Mouse (Mus musculus) mature B cell (primary cell): ENCODE measurements at regions not wholly inside any gene's neighbourhood (a gene's known extent, or its start where the extent isn't known, plus 50 kb on each side); places are given as distances from the start of the nearest gene placed in this dataset.

Source experiments
- in situ Hi-C: fragments of 300-500 bp; cut with MboI; formaldehyde crosslinking; loops from 2 replicates; pipeline ENCODE4 v1.14.3; 2019

GRCm38 (mm10) chr5:75829850-75830625 lies 148.2 kb downstream of the Kdr start:
- in situ Hi-C loops: no loop called here

- in situ Hi-C loops: no loop called here
Measured at GRCm38 (mm10) chr5:75828332-75828731, 149.9 kb downstream of the Kdr start.

GRCm38 (mm10) chr5:75826283-75827098 lies 151.8 kb downstream of the Kdr start:
- in situ Hi-C loops: no loop called here

GRCm38 (mm10) chr5:75825576-75825975 lies 152.7 kb downstream of the Kdr start:
- in situ Hi-C loops: no loop called here

- in situ Hi-C loops: no loop called here
Measured at GRCm38 (mm10) chr5:75824660-75825059, 153.6 kb downstream of the Kdr start.

GRCm38 (mm10) chr5:75823646-75824045 lies 154.6 kb downstream of the Kdr start:
- in situ Hi-C loops: no loop called here

GRCm38 (mm10) chr5:75817396-75817795 lies 160.9 kb downstream of the Kdr start:
- in situ Hi-C loops: no loop called here

GRCm38 (mm10) chr5:75814393-75814984 lies 163.8 kb downstream of the Kdr start:
- in situ Hi-C loops: no loop called here

GRCm38 (mm10) chr5:75812686-75813085 lies 165.6 kb downstream of the Kdr start:
- in situ Hi-C loops: no loop called here

- in situ Hi-C loops: no loop called here
Measured at GRCm38 (mm10) chr5:75808551-75809332, 169.5 kb downstream of the Kdr start.

GRCm38 (mm10) chr5:75805011-75805410 lies 173.2 kb downstream of the Kdr start:
- in situ Hi-C loops: no loop called here

GRCm38 (mm10) chr5:75804340-75804739 lies 173.9 kb downstream of the Kdr start:
- in situ Hi-C loops: no loop called here

GRCm38 (mm10) chr5:75803012-75803411 lies 175.2 kb downstream of the Kdr start:
- in situ Hi-C loops: no loop called here

GRCm38 (mm10) chr5:75800040-75800989 lies 177.9 kb downstream of the Kdr start:
- in situ Hi-C loops: no loop called here

- in situ Hi-C loops: no loop called here
Measured at GRCm38 (mm10) chr5:75799627-75800026, 178.6 kb downstream of the Kdr start.

GRCm38 (mm10) chr5:75793184-75793583 lies 185.1 kb downstream of the Kdr start:
- in situ Hi-C loops: no loop called here

GRCm38 (mm10) chr5:75791738-75792137 lies 186.5 kb downstream of the Kdr start:
- in situ Hi-C loops: no loop called here

GRCm38 (mm10) chr5:75788087-75788486 lies 190.2 kb downstream of the Kdr start:
- in situ Hi-C loops: no loop called here

- in situ Hi-C loops: no loop called here
Measured at GRCm38 (mm10) chr5:75786196-75786595, 192.1 kb downstream of the Kdr start.

- in situ Hi-C loops: no loop called here
Measured at GRCm38 (mm10) chr5:75784998-75785593, 193.2 kb downstream of the Kdr start.
